Mouse (Mus musculus) forebrain, embryonic 16.5 days (tissue): ENCODE measurements around the gene Gna11. TPM values are rescaled to one million over a fixed set of nuclear protein-coding genes. Genes with fewer than 3 reads are reported as not detected.
A peak's percentile ranks its signal among the peaks of the same experiment; 100 is the strongest.

Experiments used
- ATAC-seq: fragments of 200-750 bp; cut with Nextera tagmentation; 2 replicates; pipeline ENCODE4 v1.8.0; 2017; ENCODE audit warnings: mild to moderate bottlenecking, moderate library complexity
- H3K27ac ChIP-seq: fragments of 300-500 bp; sonication (generic); 2 replicates; pipeline ENCODE4 v1.5.1; 2014; ENCODE audit warnings: low read length, control low read depth
- H3K27me3 ChIP-seq: fragments of 300-500 bp; sonication (generic); replicated peaks from 2 replicates; pipeline ENCODE4 v1.6.1; 2014; ENCODE audit warnings: low read length; ENCODE audit not compliant: control insufficient read depth, insufficient read depth
- H3K36me3 ChIP-seq: fragments of 300-500 bp; sonication (generic); 2 replicates; pipeline ENCODE4 v1.6.1; 2014; ENCODE audit not compliant: control insufficient read depth, insufficient read depth
- H3K4me1 ChIP-seq: fragments of 300-500 bp; sonication (generic); replicated peaks from 2 replicates; pipeline ENCODE4 v1.6.1; 2014; ENCODE audit warnings: low read length; ENCODE audit not compliant: control insufficient read depth, insufficient read depth
- H3K4me2 ChIP-seq: fragments of 300-500 bp; sonication (generic); 2 replicates; pipeline ENCODE4 v1.6.1; 2014; ENCODE audit warnings: mild to moderate bottlenecking, low read length, control low read depth
- H3K4me3 ChIP-seq: fragments of 300-500 bp; sonication (generic); replicated peaks from 2 replicates; pipeline ENCODE4 v1.5.1; 2014; ENCODE audit warnings: mild to moderate bottlenecking, low read length, control low read depth
- H3K9ac ChIP-seq: fragments of 300-500 bp; sonication (generic); replicated peaks from 2 replicates; pipeline ENCODE4 v1.6.1; 2014; ENCODE audit warnings: low read depth, low read length, control low read depth
- H3K9me3 ChIP-seq: fragments of 300-500 bp; sonication (generic); 2 replicates; pipeline ENCODE4 v1.6.1; 2016; ENCODE audit warnings: low read length; ENCODE audit not compliant: control insufficient read depth
- WGBS: fragments of 180-500 bp; shearing (Covaris S2); extraction: QIAGEN DNeasy Blood & Tissue Kit; methylation state at CpG from one replicate; pipeline ENCODE4 v1.1.7; 2014; 5-methylcytosine and 5-hydroxymethylcytosine counted together
- polyA plus RNA-seq: library from polyadenylated mRNA; unstranded; fragments of >200 nt; fragmentation: Nextera tagmentation; extraction: Ambion mirVana; gene quantifications from 2 replicates; pipeline ENCODE4 v1.2.1, GENCODE M21; 2015

The Gna11 gene
- polyA plus RNA-seq, 1 experiment from 2014 or later, result 112 TPM

DNA sequence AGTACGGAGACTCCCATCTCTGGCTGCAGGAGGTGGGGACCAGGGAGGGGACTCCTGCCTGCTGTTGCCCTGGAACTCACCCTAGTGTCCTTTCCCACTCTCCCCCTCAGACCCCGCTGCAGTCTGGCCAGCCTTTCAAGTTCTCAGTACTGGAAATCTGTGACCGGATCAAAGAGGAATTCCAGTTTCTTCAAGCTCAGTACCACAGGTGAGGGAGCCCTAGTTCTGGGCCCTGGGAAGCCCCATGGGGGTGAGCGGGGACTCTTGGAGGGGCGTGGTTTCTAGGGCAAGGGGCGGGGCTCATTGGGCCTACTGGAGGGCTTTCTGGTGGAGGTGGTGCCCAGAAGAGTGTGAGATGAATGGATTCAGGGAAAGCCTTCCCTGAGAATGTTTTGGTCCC is 30.7 kb upstream of the Gna11 start:
- H3K36me3 ChIP-seq, result no peaks in the 10 kb centered on the region
- WGBS, result 5% methylated on average over 6 of the region's 6 CpGs
- no peaks in the 10 kb centered on the region for H3K9me3 ChIP-seq
- H3K9ac ChIP-seq, result peak overlapping the region; percentile 71
- H3K27me3 ChIP-seq, result peaks cover 40% of the 10 kb centered on the region
- no peak overlapping the region; the same call in 1 of the 2 replicates for H3K27ac ChIP-seq
- H3K4me1 ChIP-seq, result peaks cover 28% of the 10 kb centered on the region
- no peak for ATAC-seq
- peak overlapping the region; percentile 71 for H3K4me3 ChIP-seq
- peak overlapping the region; percentile 71 for H3K4me2 ChIP-seq

DNA sequence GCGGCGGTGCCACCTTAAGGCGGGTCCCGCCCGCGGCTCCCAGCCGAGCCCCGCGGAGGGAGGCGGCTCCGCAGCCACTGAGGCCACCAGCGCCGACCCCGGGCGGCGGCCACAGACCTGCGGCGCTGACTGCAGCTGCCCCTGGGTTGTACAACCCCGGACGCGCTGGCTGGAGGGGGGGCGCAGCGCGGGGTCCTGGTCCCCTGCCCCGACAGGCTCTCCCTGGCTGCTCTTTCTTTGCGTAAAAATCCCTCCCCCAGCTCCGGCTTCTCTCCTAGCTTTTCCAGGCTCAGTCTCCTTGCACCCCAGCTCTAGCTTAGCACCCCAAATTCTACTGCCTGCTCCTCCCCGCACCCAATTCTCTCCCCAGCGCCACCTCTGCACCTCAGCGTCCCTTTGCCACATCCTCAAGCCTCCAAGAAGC is 30.2 kb upstream of the Gna11 start:
- peaks cover 33% of the 10 kb centered on the region for H3K4me1 ChIP-seq
- peaks cover 35% of the 10 kb centered on the region for H3K27me3 ChIP-seq
- ATAC-seq, result no peak

DNA sequence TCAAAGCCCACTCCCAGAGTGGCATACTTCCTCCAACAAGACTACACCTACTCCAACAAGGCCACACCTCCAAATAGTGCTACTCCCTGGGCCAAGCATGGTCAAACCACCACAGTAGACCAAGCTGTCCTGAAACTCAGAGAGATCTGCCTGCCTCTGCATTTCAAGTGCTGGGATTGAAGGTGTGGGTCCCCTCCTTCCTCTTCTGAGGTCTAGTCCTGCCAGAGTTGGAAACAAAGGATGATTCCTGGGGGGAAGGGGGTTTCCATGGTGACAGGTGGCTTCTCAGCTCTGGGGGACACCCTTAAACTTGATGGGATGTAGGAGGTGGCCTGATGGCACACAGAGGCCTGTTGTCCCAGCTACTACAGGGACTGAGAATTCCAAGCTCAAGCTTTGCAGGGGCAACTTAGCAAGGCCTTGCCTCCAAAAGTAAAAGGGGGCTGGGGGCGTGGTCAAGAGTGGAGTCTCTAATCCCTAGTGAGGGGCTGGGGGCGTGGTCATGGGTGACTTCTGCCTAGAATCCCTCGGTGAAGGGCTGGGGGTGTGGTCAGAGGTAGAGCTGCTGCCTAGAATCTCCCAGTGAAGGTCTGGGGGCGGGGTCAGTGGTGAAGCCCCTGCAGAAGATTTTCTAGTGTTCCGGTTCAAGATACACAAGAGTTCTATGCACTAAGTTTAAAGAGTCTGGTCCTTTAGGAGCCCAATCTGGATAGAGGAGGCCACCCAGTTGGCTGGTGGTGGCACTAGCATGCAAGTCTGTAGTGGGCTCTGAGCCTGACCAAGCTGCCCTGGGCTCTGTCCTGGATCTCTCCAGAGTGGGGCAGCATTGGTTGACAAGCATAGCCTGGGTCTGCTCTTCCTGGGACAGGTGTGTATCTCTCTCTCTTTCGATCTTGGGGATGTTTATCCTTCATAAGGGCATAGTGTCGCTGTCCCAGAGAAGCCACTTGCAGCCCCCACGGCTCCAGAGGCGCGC is 29.4 kb upstream of the Gna11 start, which contains the start of gene Tle2:
Gene Tle2, plus strand, starts transcription at position 481 of the 976 bp plus-strand sequence.
- Histone ChIP-seq H3K27ac (no peak within 1 kb of the TSS; the same call in 1 of the 2 replicates), H3K9ac (peak within 1 kb of the TSS; percentile 71), H3K4me2 (peak within 1 kb of the TSS; percentile 71), H3K36me3 (no peaks in the 10 kb centered on the region), H3K4me1 (peaks cover 40% of the 10 kb centered on the region), H3K27me3 (peaks cover 35% of the 10 kb centered on the region), H3K4me3 (peak within 1 kb of the TSS; percentile 71), H3K9me3 (no peaks in the 10 kb centered on the region)
- ATAC-seq, result no peak
- 16% methylated on average over 10 of the region's 10 CpGs for WGBS

More for the DNA sequence above, 30.2 kb upstream of the Gna11 start:
- peak overlapping the region; percentile 71 for H3K9ac ChIP-seq
- H3K27ac ChIP-seq, result no peak overlapping the region; the same call in 1 of the 2 replicates
- no peaks in the 10 kb centered on the region for H3K36me3 ChIP-seq
- no peaks in the 10 kb centered on the region for H3K9me3 ChIP-seq
- peak overlapping the region; percentile 71 for H3K4me3 ChIP-seq
- H3K4me2 ChIP-seq, result peak overlapping the region; percentile 71
- WGBS, result 0% methylated on average over 30 of the region's 30 CpGs

DNA sequence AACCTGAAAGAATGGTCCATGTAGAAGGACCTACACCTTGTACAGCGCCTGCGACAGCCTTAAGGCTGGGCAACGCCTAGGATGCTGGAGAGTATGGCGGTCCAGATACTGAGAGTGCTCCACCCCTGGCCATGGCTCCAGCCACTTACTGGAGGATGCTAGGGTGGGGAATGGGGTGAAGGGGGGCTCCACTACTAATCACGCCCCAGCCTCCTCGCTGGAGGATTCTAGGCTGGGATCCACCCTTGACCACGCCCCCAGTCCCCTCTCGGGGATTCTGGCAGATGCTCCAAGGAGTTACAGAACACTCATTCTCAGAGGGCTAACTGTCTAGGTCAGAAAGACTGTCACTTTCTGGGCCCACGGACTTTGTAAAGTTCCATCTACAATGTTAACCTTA is 28.0 kb upstream of the Gna11 start:
- Histone ChIP-seq H3K4me1 (peaks cover 50% of the 10 kb centered on the region), H3K9ac (no peak overlapping the region), H3K4me2 (no peak overlapping the region), H3K4me3 (no peak overlapping the region), H3K9me3 (no peaks in the 10 kb centered on the region), H3K27me3 (peaks cover 35% of the 10 kb centered on the region), H3K27ac (no peak overlapping the region), H3K36me3 (no peaks in the 10 kb centered on the region)
- WGBS, result 10% methylated on average over 9 of the region's 9 CpGs
- ATAC-seq, result no peak

DNA sequence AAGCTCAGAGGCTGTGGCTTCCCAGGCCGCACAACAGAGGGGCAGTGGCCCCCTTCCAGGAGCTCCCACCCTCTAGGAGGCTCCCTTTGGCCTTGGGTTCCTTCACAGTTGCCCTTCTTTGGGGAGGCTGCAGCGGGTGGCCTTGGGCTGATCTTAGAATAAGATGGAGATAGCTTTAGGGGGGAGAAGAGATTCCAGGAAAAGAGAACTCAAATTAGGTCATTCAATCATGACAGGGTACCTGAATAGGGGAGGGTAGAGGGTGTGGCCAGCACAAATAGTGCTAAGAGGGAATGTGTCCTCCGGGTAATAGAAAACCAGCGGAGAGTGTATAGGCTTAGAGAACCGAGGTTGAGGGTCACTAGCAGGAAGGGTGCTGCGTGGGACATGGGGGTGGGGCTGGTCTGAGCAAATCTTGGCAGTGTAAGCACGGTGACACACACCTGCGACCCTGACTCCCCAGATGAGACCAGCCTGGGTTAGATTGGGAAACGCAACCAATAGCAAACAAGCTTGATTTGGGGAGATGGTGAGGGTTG is 27.2 kb upstream of the Gna11 start:
- H3K9ac ChIP-seq, result no peak overlapping the region; the same call in 1 of the 2 replicates
- no peak overlapping the region for H3K27ac ChIP-seq
- WGBS, result 4% methylated on average over 9 of the region's 9 CpGs
- no peaks in the 10 kb centered on the region for H3K9me3 ChIP-seq
- ATAC-seq, result no peak
- peaks cover 39% of the 10 kb centered on the region for H3K27me3 ChIP-seq
- peak overlapping the region; percentile 82 for H3K4me2 ChIP-seq
- H3K4me3 ChIP-seq, result peak overlapping the region; percentile 19
- H3K36me3 ChIP-seq, result no peaks in the 10 kb centered on the region
- peaks cover 50% of the 10 kb centered on the region for H3K4me1 ChIP-seq

DNA sequence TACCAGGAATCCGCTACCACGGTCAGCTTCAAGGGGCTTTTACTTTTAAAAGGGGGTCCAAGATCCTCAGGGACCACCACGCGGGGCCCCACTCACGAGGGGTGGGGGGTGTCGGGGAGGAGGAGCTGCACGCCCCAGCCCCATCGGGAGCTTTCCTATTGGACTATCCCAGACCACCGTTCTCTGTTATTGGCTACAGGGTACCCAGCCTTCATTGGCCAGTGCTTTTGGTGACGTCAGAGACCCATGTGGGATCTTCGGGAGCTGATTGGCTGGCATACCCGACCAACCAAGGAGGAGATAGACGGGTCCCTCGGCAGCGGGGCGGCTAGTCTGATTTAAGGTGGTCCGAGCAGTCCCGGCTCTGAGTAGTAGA is 26.5 kb upstream of the Gna11 start:
- no peaks in the 10 kb centered on the region for H3K36me3 ChIP-seq
- H3K4me3 ChIP-seq, result peak overlapping the region; percentile 49
- H3K9me3 ChIP-seq, result no peaks in the 10 kb centered on the region
- peak overlapping the region; percentile 82 for H3K27ac ChIP-seq
- peaks cover 50% of the 10 kb centered on the region for H3K4me1 ChIP-seq
- H3K4me2 ChIP-seq, result peak overlapping the region; percentile 82
- ATAC-seq, result peak; percentile 95
- WGBS, result under 1% methylated on average over 18 of the region's 18 CpGs
- H3K27me3 ChIP-seq, result peaks cover 39% of the 10 kb centered on the region
- no peak overlapping the region; the same call in 1 of the 2 replicates for H3K9ac ChIP-seq

DNA sequence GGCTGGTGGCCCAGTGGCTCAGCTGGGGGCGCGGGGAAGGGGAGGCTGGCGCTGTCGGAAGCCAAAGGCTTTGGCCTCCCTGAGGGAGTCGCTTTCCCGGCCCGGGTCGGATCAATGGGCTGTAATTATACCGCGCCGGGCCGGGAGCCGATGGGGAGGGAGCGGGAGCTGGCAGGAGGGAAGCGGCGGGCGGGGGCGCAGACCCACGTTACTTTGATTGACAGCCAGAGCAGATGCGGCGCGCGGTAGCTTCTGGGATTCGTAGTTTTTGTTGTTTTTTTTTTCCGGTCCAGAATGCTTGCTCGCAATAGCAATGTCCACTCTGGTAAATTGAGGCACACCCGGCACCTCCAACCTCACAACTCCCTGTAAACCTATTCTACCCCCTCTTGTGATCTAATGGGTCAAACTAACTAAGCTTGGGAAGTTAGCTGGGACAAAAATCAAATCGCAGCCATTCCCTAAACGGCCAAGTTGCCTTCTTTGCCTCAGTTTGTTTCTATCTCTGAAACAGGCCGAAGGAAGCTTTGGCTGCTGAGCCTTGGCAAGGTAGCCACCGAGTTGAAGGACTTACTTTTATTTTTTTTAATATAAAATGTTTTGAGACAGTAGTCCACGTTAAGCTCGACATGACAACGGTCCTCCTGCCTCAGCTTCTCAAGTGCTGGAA is 26.0 kb upstream of the Gna11 start:
- Histone ChIP-seq H3K36me3 (0 out of 2 replicates have a peak, but pooled peaks cover 3% of the 10 kb centered on the region), H3K9ac (peak overlapping the region; percentile 17; the same call in 1 of the 2 replicates), H3K4me1 (peaks cover 50% of the 10 kb centered on the region), H3K27ac (peak overlapping the region; percentile 82), H3K9me3 (no peaks in the 10 kb centered on the region), H3K4me2 (peak overlapping the region; percentile 82), H3K4me3 (peak overlapping the region; percentile 49), H3K27me3 (peaks cover 34% of the 10 kb centered on the region)
- ATAC-seq, result peak; percentile 64
- WGBS, result under 1% methylated on average over 34 of the region's 34 CpGs

DNA sequence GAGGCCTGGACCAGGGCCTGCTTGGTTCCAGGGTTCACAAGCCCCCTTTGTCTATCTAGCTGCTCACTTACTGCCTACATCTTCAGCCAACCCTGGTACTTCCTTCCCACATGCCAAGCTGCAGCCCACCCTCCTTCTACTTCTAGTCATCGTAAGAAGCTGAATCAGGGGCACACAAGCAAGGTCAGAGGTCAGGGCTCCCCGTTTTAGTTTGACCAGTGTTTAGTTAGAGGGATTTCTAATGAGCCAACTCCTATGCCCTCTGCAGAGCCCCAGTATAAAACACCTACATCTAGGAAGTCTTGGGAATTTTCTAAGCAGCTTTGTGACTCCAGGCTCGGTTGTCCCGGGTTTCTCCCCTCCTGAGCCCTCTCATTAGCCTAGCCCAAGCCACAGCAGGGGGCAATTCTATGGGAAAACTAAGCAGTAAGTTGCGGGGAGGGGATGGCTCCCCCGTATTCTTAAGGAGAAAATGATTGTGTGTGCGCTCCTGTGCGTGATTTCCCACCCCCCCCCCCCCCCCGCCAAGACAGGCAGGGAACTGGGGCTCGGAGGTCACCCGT is 25.3 kb upstream of the Gna11 start:
- peaks cover 32% of the 10 kb centered on the region for H3K27me3 ChIP-seq
- peak overlapping the region; percentile 49 for H3K4me3 ChIP-seq
- H3K4me2 ChIP-seq, result peak overlapping the region; percentile 82
- peaks cover 44% of the 10 kb centered on the region for H3K4me1 ChIP-seq
- peak overlapping the region; percentile 82 for H3K27ac ChIP-seq
- H3K9ac ChIP-seq, result peak overlapping the region; percentile 17; the same call in 1 of the 2 replicates
- H3K9me3 ChIP-seq, result no peaks in the 10 kb centered on the region
- peak; percentile 5; the same call in 1 of the 2 replicates for ATAC-seq
- 0 out of 2 replicates have a peak, but pooled peaks cover 5% of the 10 kb centered on the region for H3K36me3 ChIP-seq
- 0% methylated on average over 10 of the region's 11 CpGs for WGBS
